Mouse (Mus musculus): Measurements from ENCODE around the gene Orc1. TPM values are rescaled to one million over a fixed set of nuclear protein-coding genes. Genes with fewer than 3 reads are reported as not detected.
A peak's percentile ranks its signal among the peaks of the same experiment; 100 is the strongest.

The Orc1 gene
- total and polyA plus RNA-seq, 2 experiments from 2014 or later, result 0.85 to 1.5 TPM

GRCm38 (mm10) chr4:108620536-108620935 is 41.3 kb downstream of the Orc1 start:
- WGBS, result 8% methylated on average over 8 of the region's 8 CpGs
- Histone ChIP-seq H3K9ac (peak overlapping the region; percentile 83), H3K4me3 (ENCODE audit: low read depth, low read length) (peak overlapping the region; percentile 62), H3K36me3 (ENCODE audit: insufficient read depth) (peaks cover 6% of the 10 kb centered on the region), H3K4me1 (ENCODE audit: insufficient read depth) (peaks cover 6% of the 10 kb centered on the region; the same call in 1 of the 2 replicates), H3K4me2 (ENCODE audit: low read depth) (peak overlapping the region; percentile 90), H3K27ac (ENCODE audit: low read depth, low read length) (peak overlapping the region; percentile 94), H3K27me3 (ENCODE audit: insufficient read depth, low read length) (no peaks in the 10 kb centered on the region), H3K9me3 (ENCODE audit: low read length) (no peaks in the 10 kb centered on the region)
- DNase-seq (no peak), ATAC-seq (peak; percentile 6; the same call in 1 of the 2 replicates)
- TF ChIP-seq CTCF (IDR thresholded peaks at IDR 0.05; ENCODE audit: low read depth), result no peak

GRCm38 (mm10) chr4:108621504-108621903 is 42.3 kb downstream of the Orc1 start:
- H3K36me3 ChIP-seq (ENCODE audit: insufficient read depth), result peaks cover 15% of the 10 kb centered on the region
- H3K4me1 ChIP-seq (ENCODE audit: insufficient read depth), result peaks cover 6% of the 10 kb centered on the region; the same call in 1 of the 2 replicates
- no peaks in the 10 kb centered on the region for H3K27me3 ChIP-seq (ENCODE audit: insufficient read depth, low read length)
- DNase-seq (no peak), ATAC-seq (no peak)
- no peak overlapping the region for H3K9ac ChIP-seq
- H3K27ac ChIP-seq (ENCODE audit: low read depth, low read length), result no peak overlapping the region
- peak; percentile 21 for TF ChIP-seq CTCF (IDR thresholded peaks at IDR 0.05; ENCODE audit: low read depth)
- no peak overlapping the region for H3K4me2 ChIP-seq (ENCODE audit: low read depth)
- 96% methylated on average over 6 of the region's 6 CpGs for WGBS
- H3K9me3 ChIP-seq (ENCODE audit: low read length), result no peaks in the 10 kb centered on the region
- no peak overlapping the region for H3K4me3 ChIP-seq (ENCODE audit: low read depth, low read length)

- Histone ChIP-seq H3K27me3 (ENCODE audit: insufficient read depth, low read length) (no peaks in the 10 kb centered on the region), H3K36me3 (ENCODE audit: insufficient read depth) (peaks cover 61% of the 10 kb centered on the region), H3K4me1 (ENCODE audit: insufficient read depth) (no peaks in the 10 kb centered on the region), H3K27ac (ENCODE audit: low read depth, low read length) (no peak overlapping the region), H3K9ac (no peak overlapping the region), H3K9me3 (ENCODE audit: low read length) (no peaks in the 10 kb centered on the region), H3K4me2 (ENCODE audit: low read depth) (no peak overlapping the region), H3K4me3 (ENCODE audit: low read depth, low read length) (no peak overlapping the region)
- no peak for TF ChIP-seq CTCF (IDR thresholded peaks at IDR 0.05; ENCODE audit: low read depth)
- DNase-seq (no peak), ATAC-seq (no peak)
- 82% methylated on average over 5 of the region's 5 CpGs for WGBS
These were observed 47.8 kb downstream of the Orc1 start for GRCm38 (mm10) chr4:108627066-108627465.

GRCm38 (mm10) chr4:108629363-108629880 is 50.2 kb downstream of the Orc1 start:
- Histone ChIP-seq H3K27me3 (ENCODE audit: insufficient read depth, low read length) (no peaks in the 10 kb centered on the region), H3K9me3 (ENCODE audit: low read length) (no peaks in the 10 kb centered on the region), H3K4me3 (ENCODE audit: low read depth, low read length) (no peak overlapping the region), H3K9ac (no peak overlapping the region), H3K4me2 (ENCODE audit: low read depth) (no peak overlapping the region), H3K36me3 (ENCODE audit: insufficient read depth) (peaks cover 74% of the 10 kb centered on the region), H3K4me1 (ENCODE audit: insufficient read depth) (no peaks in the 10 kb centered on the region), H3K27ac (ENCODE audit: low read depth, low read length) (no peak overlapping the region)
- no peak for ATAC-seq
- no peak for TF ChIP-seq CTCF (IDR thresholded peaks at IDR 0.05; ENCODE audit: low read depth)
- WGBS, result 86% methylated on average over 7 of the region's 7 CpGs
- no peak for DNase-seq

GRCm38 (mm10) chr4:108630096-108630495 is 50.9 kb downstream of the Orc1 start:
- Histone ChIP-seq H3K4me2 (ENCODE audit: low read depth) (no peak overlapping the region), H3K9me3 (ENCODE audit: low read length) (no peaks in the 10 kb centered on the region), H3K9ac (no peak overlapping the region), H3K4me1 (ENCODE audit: insufficient read depth) (no peaks in the 10 kb centered on the region), H3K27me3 (ENCODE audit: insufficient read depth, low read length) (no peaks in the 10 kb centered on the region), H3K4me3 (ENCODE audit: low read depth, low read length) (no peak overlapping the region), H3K27ac (ENCODE audit: low read depth, low read length) (no peak overlapping the region), H3K36me3 (ENCODE audit: insufficient read depth) (peaks cover 77% of the 10 kb centered on the region)
- no peak for TF ChIP-seq CTCF (IDR thresholded peaks at IDR 0.05; ENCODE audit: low read depth)
- 95% methylated on average over 9 of the region's 9 CpGs for WGBS
- DNase-seq (no peak), ATAC-seq (no peak)

- TF ChIP-seq CTCF (IDR thresholded peaks at IDR 0.05; ENCODE audit: low read depth), result no peak
- Histone ChIP-seq H3K27ac (ENCODE audit: low read depth, low read length) (no peak overlapping the region), H3K9ac (no peak overlapping the region), H3K9me3 (ENCODE audit: low read length) (no peaks in the 10 kb centered on the region), H3K4me3 (ENCODE audit: low read depth, low read length) (no peak overlapping the region), H3K36me3 (ENCODE audit: insufficient read depth) (peaks cover 64% of the 10 kb centered on the region), H3K27me3 (ENCODE audit: insufficient read depth, low read length) (no peaks in the 10 kb centered on the region), H3K4me2 (ENCODE audit: low read depth) (no peak overlapping the region), H3K4me1 (ENCODE audit: insufficient read depth) (no peaks in the 10 kb centered on the region)
- ATAC-seq (no peak), DNase-seq (no peak)
- 95% methylated on average over 4 of the region's 4 CpGs for WGBS
These were observed 52.4 kb downstream of the Orc1 start for GRCm38 (mm10) chr4:108631616-108632015.

GRCm38 (mm10) chr4:108633703-108634102 is 54.5 kb downstream of the Orc1 start:
- no peak overlapping the region for H3K4me3 ChIP-seq (ENCODE audit: low read depth, low read length)
- no peak overlapping the region for H3K4me2 ChIP-seq (ENCODE audit: low read depth)
- H3K36me3 ChIP-seq (ENCODE audit: insufficient read depth), result peaks cover 56% of the 10 kb centered on the region
- no peaks in the 10 kb centered on the region for H3K4me1 ChIP-seq (ENCODE audit: insufficient read depth)
- WGBS, result 86% methylated on average over 12 of the region's 12 CpGs
- H3K9me3 ChIP-seq (ENCODE audit: low read length), result no peaks in the 10 kb centered on the region
- no peak for TF ChIP-seq CTCF (IDR thresholded peaks at IDR 0.05; ENCODE audit: low read depth)
- DNase-seq (no peak), ATAC-seq (no peak)
- H3K9ac ChIP-seq, result no peak overlapping the region
- no peak overlapping the region for H3K27ac ChIP-seq (ENCODE audit: low read depth, low read length)
- H3K27me3 ChIP-seq (ENCODE audit: insufficient read depth, low read length), result no peaks in the 10 kb centered on the region
